Mouse (Mus musculus): ENCODE results near the gene Smco3.

- no peak for TF ChIP-seq POLR2A (IDR thresholded peaks at IDR 0.05; ENCODE audit: insufficient read depth, low read length)
- no peak for TF ChIP-seq CTCF (IDR thresholded peaks at IDR 0.05; ENCODE audit: low read depth, low read length)
Observed at GRCm38 (mm10) chr6:136837323-136837722, 2.1 kb upstream of the Smco3 start.
